Mouse (Mus musculus) hindbrain, embryonic 14.5 days (tissue): ENCODE measurements around the gene Plekhh1. TPM values are rescaled to one million over a fixed set of nuclear protein-coding genes. Genes with fewer than 3 reads are reported as not detected.
A peak's percentile ranks its signal among the peaks of the same experiment; 100 is the strongest.

ENCODE experiments used
- ATAC-seq: fragments of 200-750 bp; cut with Nextera tagmentation; 2 replicates; pipeline ENCODE4 v1.8.0; 2017; ENCODE audit warnings: moderate number of reproducible peaks, mild to moderate bottlenecking, moderate TSS enrichment, moderate library complexity; ENCODE audit not compliant: low FRiP score
- DNase-seq: peaks from one replicate; pipeline ENCODE4 v3.0.0-alpha.2; 2015; ENCODE audit warnings: low spot score
- H3K27ac ChIP-seq: fragments of 300-500 bp; sonication (generic); 2 replicates; pipeline ENCODE4 v1.5.1; 2014; ENCODE audit warnings: mild to moderate bottlenecking, moderate library complexity
- H3K27me3 ChIP-seq: fragments of 300-500 bp; sonication (generic); 2 replicates; pipeline ENCODE4 v1.6.1; 2014; ENCODE audit warnings: mild to moderate bottlenecking, low read length, mixed read lengths; ENCODE audit not compliant: control insufficient read depth, insufficient read depth
- H3K36me3 ChIP-seq: fragments of 300-500 bp; sonication (generic); replicated peaks from 2 replicates; pipeline ENCODE4 v1.6.1; 2014; ENCODE audit not compliant: control insufficient read depth, insufficient read depth
- H3K4me1 ChIP-seq: fragments of 300-500 bp; sonication (generic); replicated peaks from 2 replicates; pipeline ENCODE4 v1.6.1; 2014; ENCODE audit warnings: antibody characterized with exemption, low read length, mixed read lengths; ENCODE audit not compliant: control insufficient read depth, insufficient read depth
- H3K4me2 ChIP-seq: fragments of 300-500 bp; sonication (generic); replicated peaks from 2 replicates; pipeline ENCODE4 v1.6.1; 2014; ENCODE audit warnings: mild to moderate bottlenecking, moderate library complexity
- H3K4me3 ChIP-seq: fragments of 300-500 bp; sonication (generic); replicated peaks from 2 replicates; pipeline ENCODE4 v1.5.1; 2014; ENCODE audit warnings: mild to moderate bottlenecking, low read length
- H3K9ac ChIP-seq: fragments of 300-500 bp; sonication (generic); 2 replicates; pipeline ENCODE4 v1.6.1; 2014
- H3K9me3 ChIP-seq: fragments of 300-500 bp; sonication (generic); 2 replicates; pipeline ENCODE4 v1.6.1; 2016; ENCODE audit warnings: low read length; ENCODE audit not compliant: control insufficient read depth
- WGBS: fragments of 180-500 bp; shearing (Covaris S2); extraction: QIAGEN DNeasy Blood & Tissue Kit; methylation state at CpG from one replicate; pipeline ENCODE4 v1.1.7; 2014; 5-methylcytosine and 5-hydroxymethylcytosine counted together
- polyA plus RNA-seq: library from polyadenylated mRNA; unstranded; fragments of >200 nt; fragmentation: Nextera tagmentation; extraction: Ambion mirVana; gene quantifications from 2 replicates; pipeline ENCODE4 v1.2.1, GENCODE M21; 2014

Plekhh1 gene
- polyA plus RNA-seq, 1 experiment from 2014 or later: 2.8 TPM

DNA sequence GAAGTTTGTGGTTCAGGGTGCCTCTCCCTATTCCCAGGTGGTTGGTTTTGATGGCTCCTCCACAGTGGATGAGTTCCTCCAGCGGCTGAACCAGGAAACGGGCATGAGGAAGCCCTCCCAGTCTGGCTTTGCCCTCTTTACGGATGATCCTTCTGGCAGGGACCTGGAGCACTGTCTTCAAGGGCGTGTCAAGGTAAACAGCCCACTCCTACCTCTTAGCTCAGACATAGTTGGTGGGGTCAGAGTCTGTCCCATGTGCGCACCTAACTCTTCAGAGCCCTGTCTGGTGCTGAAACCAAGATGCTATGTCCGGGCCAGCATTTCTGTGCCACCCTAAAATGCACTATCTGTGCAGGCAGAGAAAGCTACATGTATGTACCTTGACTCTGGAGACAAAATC lies 44.4 kb downstream of the Plekhh1 start:
- DNase-seq: no peak
- Histone ChIP-seq H3K4me3 (no peak overlapping the region), H3K9me3 (no peaks in the 10 kb centered on the region), H3K4me2 (no peak overlapping the region), H3K4me1 (no peaks in the 10 kb centered on the region), H3K27me3 (no peaks in the 10 kb centered on the region), H3K27ac (no peak overlapping the region), H3K36me3 (peaks cover 66% of the 10 kb centered on the region), H3K9ac (no peak overlapping the region)
- no peak for ATAC-seq
- WGBS: 97% methylated on average over 6 of the region's 6 CpGs

DNA sequence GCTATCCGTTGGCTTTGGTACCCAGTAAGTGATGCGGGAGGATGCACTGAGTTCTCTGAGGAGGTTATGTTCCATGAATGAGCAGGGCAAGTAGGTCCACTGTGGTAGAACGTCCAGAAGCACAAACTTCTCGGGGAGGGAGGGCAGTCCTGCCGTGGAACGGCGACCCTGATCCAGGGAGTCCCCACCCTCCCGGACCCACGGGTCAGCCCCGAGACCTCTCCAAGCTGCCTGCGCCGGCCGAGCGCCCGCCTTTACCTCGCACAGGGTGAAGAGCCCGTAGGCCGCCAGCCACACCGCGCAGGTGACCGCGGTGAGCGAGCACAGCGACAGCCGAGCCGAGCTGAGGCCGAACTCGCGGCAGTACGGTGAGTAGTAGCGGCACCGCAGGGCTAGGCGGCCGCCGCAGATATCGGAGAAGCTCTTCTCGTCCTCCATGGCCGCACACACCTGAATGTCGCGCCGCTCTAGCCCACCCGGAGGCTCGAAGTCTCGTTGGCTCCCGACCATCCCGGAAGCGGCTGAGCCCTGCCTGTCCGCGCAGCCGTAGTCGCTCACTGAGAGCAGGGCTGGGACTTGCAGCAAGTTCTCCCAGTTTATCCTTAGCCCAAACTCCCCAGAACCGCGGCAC lies 60.3 kb downstream of the Plekhh1 start, which contains the start of gene Pigh:
Gene Pigh (minus strand): TSS at position 470 of the 631 bp plus-strand sequence.
- DNase-seq: peak; percentile 90
- Histone ChIP-seq H3K27ac (peak within 1 kb of the TSS; percentile 67; the same call in 1 of the 2 replicates), H3K4me1 (peaks cover 6% of the 10 kb centered on the region), H3K4me3 (peak within 1 kb of the TSS; percentile 99), H3K4me2 (peak within 1 kb of the TSS; percentile 58), H3K9me3 (no peaks in the 10 kb centered on the region), H3K27me3 (no peaks in the 10 kb centered on the region), H3K36me3 (0 out of 2 replicates have a peak, but pooled peaks cover 5% of the 10 kb centered on the region), H3K9ac (peak within 1 kb of the TSS; percentile 92)
- peak; percentile 98 for ATAC-seq
- WGBS: under 1% methylated on average over 53 of the region's 53 CpGs

DNA sequence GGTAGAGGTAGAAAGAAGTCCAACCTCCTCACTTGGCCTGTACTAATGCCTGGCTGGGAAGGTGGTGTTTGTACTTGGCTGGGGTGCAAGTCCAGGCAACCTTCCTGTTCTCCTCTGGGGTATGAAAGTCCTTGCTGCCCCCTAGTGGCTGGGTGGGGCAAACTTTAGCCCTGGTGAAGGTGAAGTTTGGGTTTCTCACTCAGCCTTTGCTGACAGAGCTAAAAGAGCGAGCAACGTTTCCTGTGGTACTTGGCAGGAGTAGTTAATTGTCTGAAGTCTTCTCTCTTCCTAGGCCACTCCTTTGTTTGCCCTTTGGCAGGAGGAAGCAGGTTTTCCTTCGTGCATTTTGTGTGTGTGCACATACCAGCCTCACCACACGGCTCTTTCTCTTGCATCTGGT lies 63.6 kb downstream of the Plekhh1 start:
- Histone ChIP-seq H3K27me3 (no peaks in the 10 kb centered on the region), H3K4me1 (peaks cover 6% of the 10 kb centered on the region), H3K9ac (no peak overlapping the region), H3K9me3 (no peaks in the 10 kb centered on the region), H3K27ac (no peak overlapping the region), H3K36me3 (no peaks in the 10 kb centered on the region), H3K4me2 (no peak overlapping the region), H3K4me3 (no peak overlapping the region)
- 58% methylated on average over 4 of the region's 4 CpGs for WGBS
- ATAC-seq (no peak), DNase-seq (no peak)

- Histone ChIP-seq H3K9ac (no peak overlapping the region), H3K27me3 (no peaks in the 10 kb centered on the region), H3K4me1 (no peaks in the 10 kb centered on the region), H3K4me2 (no peak overlapping the region), H3K36me3 (no peaks in the 10 kb centered on the region), H3K4me3 (no peak overlapping the region), H3K9me3 (no peaks in the 10 kb centered on the region), H3K27ac (no peak overlapping the region)
- no peak for ATAC-seq
- WGBS: 58% methylated on average over 3 of the region's 3 CpGs
- peak; percentile 78 for DNase-seq
Measured at GRCm38 (mm10) chr12:79097106-79097752, 68.3 kb downstream of the Plekhh1 start.

DNA sequence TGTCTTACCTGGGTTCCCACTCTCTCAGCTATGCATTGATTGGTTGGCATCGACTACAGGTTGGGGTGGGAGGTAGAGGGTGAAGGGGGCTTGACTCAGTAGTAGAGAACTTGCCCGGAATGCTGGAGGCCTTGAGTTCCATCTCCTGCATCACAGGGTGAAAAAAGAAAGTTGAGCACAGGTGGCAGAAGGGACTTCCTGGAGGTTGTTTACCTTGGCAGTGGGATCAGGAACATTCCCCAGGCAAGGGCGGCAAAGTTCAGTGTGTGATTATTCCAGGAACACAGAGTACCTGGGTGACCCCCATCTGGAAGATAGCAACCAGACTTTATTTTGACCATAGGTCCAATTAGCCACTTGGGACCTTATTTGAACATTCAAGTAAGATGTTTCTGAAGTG lies 74.8 kb downstream of the Plekhh1 start:
- Histone ChIP-seq H3K27me3 (no peaks in the 10 kb centered on the region), H3K9ac (no peak overlapping the region), H3K4me3 (no peak overlapping the region), H3K4me2 (no peak overlapping the region), H3K36me3 (no peaks in the 10 kb centered on the region), H3K9me3 (no peaks in the 10 kb centered on the region), H3K27ac (no peak overlapping the region), H3K4me1 (no peaks in the 10 kb centered on the region)
- DNase-seq (no peak), ATAC-seq (no peak)
- WGBS: 82% methylated on average over 3 of the region's 3 CpGs

- Histone ChIP-seq H3K4me1 (no peaks in the 10 kb centered on the region), H3K27ac (no peak overlapping the region), H3K27me3 (no peaks in the 10 kb centered on the region), H3K4me2 (no peak overlapping the region), H3K9ac (no peak overlapping the region), H3K9me3 (no peaks in the 10 kb centered on the region), H3K36me3 (no peaks in the 10 kb centered on the region), H3K4me3 (no peak overlapping the region)
- ATAC-seq: no peak
- WGBS: 73% methylated on average over 2 of the region's 2 CpGs
- no peak for DNase-seq
Measured at GRCm38 (mm10) chr12:79104544-79104943, 75.6 kb downstream of the Plekhh1 start.

DNA sequence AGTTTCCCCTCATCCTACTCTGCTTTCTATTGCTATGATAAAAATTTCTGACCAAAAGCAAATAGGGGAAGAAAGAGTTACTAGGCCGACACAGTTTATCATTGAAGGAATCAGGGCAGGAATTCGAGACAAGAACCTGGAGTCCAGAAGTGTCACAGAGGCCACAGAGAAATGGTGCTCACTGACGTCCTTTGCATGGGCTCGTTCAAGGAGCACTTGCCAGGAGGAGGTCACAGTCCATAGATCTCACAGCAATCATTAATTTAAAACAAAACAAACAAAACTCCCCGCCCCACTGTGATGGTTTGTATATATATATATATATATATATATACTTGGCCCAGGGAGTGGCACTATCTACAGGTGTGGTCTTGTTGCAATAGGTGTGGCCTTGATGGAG lies 76.3 kb downstream of the Plekhh1 start:
- ATAC-seq (no peak), DNase-seq (no peak)
- Histone ChIP-seq H3K4me3 (no peak overlapping the region), H3K4me1 (no peaks in the 10 kb centered on the region), H3K9ac (no peak overlapping the region), H3K27me3 (no peaks in the 10 kb centered on the region), H3K9me3 (no peaks in the 10 kb centered on the region), H3K4me2 (no peak overlapping the region), H3K27ac (no peak overlapping the region), H3K36me3 (no peaks in the 10 kb centered on the region)
- 88% methylated on average over 5 of the region's 5 CpGs for WGBS

DNA sequence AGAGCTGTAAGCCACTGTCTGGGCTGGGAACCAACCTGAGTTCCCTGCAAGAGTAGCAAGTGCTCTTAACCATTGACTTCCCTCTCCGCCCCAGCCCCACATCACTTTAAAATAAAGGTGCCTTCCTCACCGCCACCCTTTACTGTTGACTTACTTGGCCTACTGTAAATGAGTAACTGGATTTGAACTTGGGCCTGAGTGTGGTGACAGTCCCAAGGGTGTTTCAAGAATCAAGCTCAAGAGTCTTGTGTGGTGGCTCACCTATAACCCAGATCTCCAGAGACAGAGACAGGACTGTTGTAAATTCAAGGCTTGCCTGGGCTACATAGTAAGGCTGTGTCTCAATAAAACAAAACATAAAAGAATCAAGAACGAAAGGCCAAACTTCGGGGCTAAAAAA lies 90.0 kb downstream of the Plekhh1 start:
- Histone ChIP-seq H3K36me3 (no peaks in the 10 kb centered on the region), H3K27me3 (no peaks in the 10 kb centered on the region), H3K9me3 (no peaks in the 10 kb centered on the region), H3K4me2 (no peak overlapping the region), H3K4me3 (no peak overlapping the region), H3K4me1 (no peaks in the 10 kb centered on the region), H3K9ac (no peak overlapping the region), H3K27ac (no peak overlapping the region)
- ATAC-seq (no peak), DNase-seq (no peak)
- 82% methylated on average over 4 of the region's 4 CpGs for WGBS

- H3K9me3 ChIP-seq: no peaks in the 10 kb centered on the region
- H3K4me1 ChIP-seq: no peaks in the 10 kb centered on the region
- DNase-seq (peak; percentile 71), ATAC-seq (no peak)
- H3K4me3 ChIP-seq: no peak overlapping the region
- WGBS: 40% methylated on average over 3 of the region's 3 CpGs
- H3K27me3 ChIP-seq: no peaks in the 10 kb centered on the region
- H3K4me2 ChIP-seq: no peak overlapping the region
- no peak overlapping the region for H3K27ac ChIP-seq
- H3K9ac ChIP-seq: no peak overlapping the region
- H3K36me3 ChIP-seq: no peaks in the 10 kb centered on the region
Measured at GRCm38 (mm10) chr12:79122820-79123219, 93.9 kb downstream of the Plekhh1 start.
